Mouse (Mus musculus) erythroblast, embryonic 14.5 days (primary cell): ENCODE measurements around the gene Gm3776. TPM values are rescaled to one million over a fixed set of nuclear protein-coding genes. Genes with fewer than 3 reads are reported as not detected.
"Not testable (repeated sequence)": the region's sequence is repeated elsewhere in the genome, so short reads cannot be mapped to it uniquely, and the experiment has no call there.

Experiments
- H3K27me3 ChIP-seq: 2 replicates; pipeline ENCODE4 v1.6.1; 2012; ENCODE audit warnings: inconsistent platforms; ENCODE audit not compliant: control insufficient read depth
- H3K36me3 ChIP-seq: 2 replicates; pipeline ENCODE4 v1.6.1; 2012; ENCODE audit warnings: mild to moderate bottlenecking, inconsistent platforms; ENCODE audit not compliant: control insufficient read depth
- H3K4me1 ChIP-seq: 2 replicates; pipeline ENCODE4 v1.6.1; 2012; ENCODE audit warnings: inconsistent platforms; ENCODE audit not compliant: control insufficient read depth
- H3K4me3 ChIP-seq: replicated peaks from 2 replicates; pipeline ENCODE3; 2012; ENCODE audit warnings: moderate library complexity, mild to moderate bottlenecking, inconsistent platforms
- H3K9me3 ChIP-seq: 2 replicates; pipeline ENCODE4 v1.6.1; 2012; ENCODE audit warnings: low read length, inconsistent platforms, mixed read lengths; ENCODE audit not compliant: control insufficient read depth
- GATA1 ChIP-seq: IDR thresholded peaks from 2 replicates; pipeline ENCODE4 v1.6.1; 2012; ENCODE audit warnings: low read length, inconsistent platforms, mixed read lengths
- TAL1 ChIP-seq: IDR thresholded peaks from 3 replicates; pipeline ENCODE4 v1.6.1; 2012; ENCODE audit warnings: low read length, inconsistent platforms, mixed read lengths
- polyA plus RNA-seq: library from polyadenylated mRNA; stranded (reverse); fragments of >175 nt; gene quantifications from 2 replicates; pipeline ENCODE4 v1.2.3, GENCODE M21; 2012

The Gm3776 gene
- polyA plus RNA-seq, 1 experiment: not detected

- H3K27me3 ChIP-seq, H3K4me1 ChIP-seq, H3K36me3 ChIP-seq, H3K9me3 ChIP-seq, H3K4me3 ChIP-seq: not testable (repeated sequence)
Measured at GRCm38 (mm10) chr9:78296089-78296488, 39.2 kb downstream of the Gm3776 start.

GRCm38 (mm10) chr9:78298232-78298631, 41.3 kb downstream of the Gm3776 start:
- Histone ChIP-seq H3K9me3 (no peaks in the 10 kb centered on the region), H3K36me3 (no peaks in the 10 kb centered on the region), H3K27me3 (no peaks in the 10 kb centered on the region), H3K4me3 (no peak overlapping the region), H3K4me1 (no peaks in the 10 kb centered on the region)
- TF ChIP-seq GATA1 (no peak), TAL1 (no peak)

- not testable (repeated sequence) for H3K27me3 ChIP-seq, H3K4me1 ChIP-seq, H3K36me3 ChIP-seq, H3K9me3 ChIP-seq, H3K4me3 ChIP-seq
Measured at GRCm38 (mm10) chr9:78299143-78299542, 42.2 kb downstream of the Gm3776 start.

DNA sequence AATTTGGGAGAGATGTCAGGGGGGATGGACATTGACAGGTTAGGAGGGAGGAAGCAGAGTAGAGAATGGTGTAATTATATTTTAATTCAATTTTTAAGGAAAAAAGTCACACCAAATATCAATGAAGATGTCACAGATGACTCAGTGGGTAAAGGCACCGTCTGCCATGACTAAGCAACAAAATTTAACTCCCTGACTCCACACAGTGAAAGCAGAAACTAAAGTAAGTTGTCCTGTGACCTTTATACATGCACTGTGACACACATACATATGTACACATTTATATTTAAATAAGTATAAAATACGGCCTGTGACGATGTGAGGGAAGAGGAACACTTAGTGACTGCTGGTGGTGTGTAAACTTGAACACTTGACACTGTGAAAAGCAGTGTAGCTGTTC, 51.2 kb downstream of the Gm3776 start:
- H3K4me1 ChIP-seq, H3K36me3 ChIP-seq, H3K9me3 ChIP-seq, H3K27me3 ChIP-seq, H3K4me3 ChIP-seq: not testable (repeated sequence)

GRCm38 (mm10) chr9:78314696-78315095, 57.8 kb downstream of the Gm3776 start, which contains the start of gene Omt2a:
Gene Omt2a (minus strand): TSS chr9:78314796.
- no peak for TF ChIP-seq GATA1
- TF ChIP-seq TAL1: no peak
- no peaks in the 10 kb centered on the region for H3K4me1 ChIP-seq
- H3K27me3 ChIP-seq: no peaks in the 10 kb centered on the region
- no peaks in the 10 kb centered on the region for H3K36me3 ChIP-seq
- H3K9me3 ChIP-seq: no peaks in the 10 kb centered on the region; the same call in 1 of the 2 replicates
- H3K4me3 ChIP-seq: no peak within 1 kb of the TSS

Other genes with a start within 250 kb of the Gm3776 start
- gene Gcm1, start 205.2 kb upstream of the Gm3776 start, polyA plus RNA-seq: not detected in 2 replicates
- 20.3 and 21.9 TPM in 2 replicates for gene Fbxo9, start 148.1 kb upstream of the Gm3776 start, polyA plus RNA-seq
- gene Ick, start 147.9 kb upstream of the Gm3776 start, polyA plus RNA-seq: 0.35 and 0.62 TPM in 2 replicates
- gene Gsta4, start 74.4 kb upstream of the Gm3776 start, polyA plus RNA-seq: 0.65 and 1.0 TPM in 2 replicates
- not detected in 2 replicates for gene Gsta1, start 26.5 kb upstream of the Gm3776 start, polyA plus RNA-seq
- gene Gm10639, start 32.8 kb downstream of the Gm3776 start, polyA plus RNA-seq: not detected in 2 replicates
- gene Omt2a, start 57.7 kb downstream of the Gm3776 start, polyA plus RNA-seq: not detected in 2 replicates
- not detected in 2 replicates for gene Omt2b, start 70.5 kb downstream of the Gm3776 start, polyA plus RNA-seq
- gene Gsta2, start 98.7 kb downstream of the Gm3776 start, polyA plus RNA-seq: not detected in 2 replicates
- not detected in 2 replicates for gene Dppa5a, start 111.0 kb downstream of the Gm3776 start, polyA plus RNA-seq
- not detected in 2 replicates for gene Ooep, start 121.6 kb downstream of the Gm3776 start, polyA plus RNA-seq
- gene Ddx43, start 138.6 kb downstream of the Gm3776 start, polyA plus RNA-seq: not detected in 2 replicates
- 0.05 TPM in 1 of 2 replicates, not detected in the other for gene Cgas, start 186.1 kb downstream of the Gm3776 start, polyA plus RNA-seq
- 0.94 and 1.1 TPM in 2 replicates for gene Mto1, start 191.1 kb downstream of the Gm3776 start, polyA plus RNA-seq
- 0.15 and 0.23 TPM in 2 replicates for gene Gm17324, start 191.7 kb downstream of the Gm3776 start, polyA plus RNA-seq
- gene Eef1a1, start 232.0 kb downstream of the Gm3776 start, polyA plus RNA-seq: 47.9 and 54.8 TPM in 2 replicates